Mouse (Mus musculus) ES-E14 (cell line): Measurements from ENCODE around the gene Clcnka. TPM values are rescaled to one million over a fixed set of nuclear protein-coding genes. Genes with fewer than 3 reads are reported as not detected.

Experiments
- DNase-seq: peaks from one replicate; pipeline ENCODE4 v3.0.0-alpha.2; 2013; ENCODE audit warnings: low read depth, low spot score
- H3K27ac ChIP-seq: 2 replicates; pipeline ENCODE4 v1.5.1; 2012; ENCODE audit warnings: low read depth, mild to moderate bottlenecking, low read length, moderate library complexity, mixed read lengths; ENCODE audit not compliant: poor library complexity, insufficient read depth, severe bottlenecking
- H3K36me3 ChIP-seq: 2 replicates; pipeline ENCODE4 v1.6.1; 2012; ENCODE audit warnings: mild to moderate bottlenecking, low read length, moderate library complexity, mixed read lengths; ENCODE audit not compliant: control insufficient read depth, poor library complexity, insufficient read depth, severe bottlenecking
- H3K4me1 ChIP-seq, 2 experiments: fragments of 150-350 bp in 1 of 2; sonication (generic) in 1 of 2; 2 replicates each; pipeline ENCODE4 v1.6.1; 2012; ENCODE audit warnings: low read length in 2 of 2, mild to moderate bottlenecking in 1 of 2, mixed read lengths in 1 of 2; ENCODE audit not compliant: control insufficient read depth in 2 of 2, insufficient read depth in 2 of 2, poor library complexity in 1 of 2
- H3K4me3 ChIP-seq, 2 experiments: fragments of 150-350 bp in 1 of 2; sonication (generic) in 1 of 2; 2 replicates each; pipeline ENCODE4 v1.5.1; 2012; ENCODE audit warnings: low read length in 2 of 2, low read depth in 1 of 2, mild to moderate bottlenecking in 1 of 2, mixed read lengths in 1 of 2; ENCODE audit not compliant: insufficient read depth in 1 of 2, poor library complexity in 1 of 2, severe bottlenecking in 1 of 2
- H3K9ac ChIP-seq: 2 replicates; pipeline ENCODE4 v1.6.1; 2012; ENCODE audit warnings: low read depth, mild to moderate bottlenecking, low read length, mixed read lengths; ENCODE audit not compliant: poor library complexity, insufficient read depth, severe bottlenecking
- H3K9me3 ChIP-seq: fragments of 150-350 bp; sonication (generic); 2 replicates; pipeline ENCODE4 v1.6.1; 2012; ENCODE audit warnings: low read depth, mild to moderate bottlenecking, low read length; ENCODE audit not compliant: control insufficient read depth, insufficient read depth
- CHD2 ChIP-seq: IDR thresholded peaks from 2 replicates; pipeline ENCODE4 v1.6.1; 2014; ENCODE audit warnings: mild to moderate bottlenecking, low read depth, low read length, inconsistent platforms
- HCFC1 ChIP-seq: IDR thresholded peaks from 2 replicates; pipeline ENCODE4 v1.6.1; 2012; ENCODE audit warnings: low read length, inconsistent platforms, borderline replicate concordance; ENCODE audit not compliant: insufficient read depth
- MAFK ChIP-seq: IDR thresholded peaks from 2 replicates; pipeline ENCODE4 v1.6.1; 2014; ENCODE audit warnings: mild to moderate bottlenecking, low read depth, low read length, inconsistent platforms; ENCODE audit not compliant: insufficient read depth
- ZC3H11A ChIP-seq: IDR thresholded peaks from 2 replicates; pipeline ENCODE4 v1.6.1; 2012; ENCODE audit warnings: low read depth, mild to moderate bottlenecking, inconsistent platforms, low read length, borderline replicate concordance
- ZNF384 ChIP-seq: IDR thresholded peaks from 2 replicates; pipeline ENCODE4 v1.6.1; 2012; ENCODE audit warnings: low read depth, low read length, inconsistent platforms
- in situ Hi-C, 2 experiments: fragments of 600-800 bp; cut with MboI; formaldehyde crosslinking; loops; one replicate each; pipeline ENCODE4 v1.15.1; 2025; ENCODE audit warnings: low sequenced_read_pairs in 2 of 2, inconsistent platforms in 1 of 2; ENCODE audit not compliant: unreplicated experiment in 2 of 2
- total RNA-seq: library from RNA; depleted of rRNA; stranded (reverse); fragments of 300-350 nt; gene quantifications from 2 replicates; pipeline ENCODE4 v1.2.3, GENCODE M21; 2012

Gene Clcnka
- total RNA-seq, 1 experiment: 0.62 TPM

DNA sequence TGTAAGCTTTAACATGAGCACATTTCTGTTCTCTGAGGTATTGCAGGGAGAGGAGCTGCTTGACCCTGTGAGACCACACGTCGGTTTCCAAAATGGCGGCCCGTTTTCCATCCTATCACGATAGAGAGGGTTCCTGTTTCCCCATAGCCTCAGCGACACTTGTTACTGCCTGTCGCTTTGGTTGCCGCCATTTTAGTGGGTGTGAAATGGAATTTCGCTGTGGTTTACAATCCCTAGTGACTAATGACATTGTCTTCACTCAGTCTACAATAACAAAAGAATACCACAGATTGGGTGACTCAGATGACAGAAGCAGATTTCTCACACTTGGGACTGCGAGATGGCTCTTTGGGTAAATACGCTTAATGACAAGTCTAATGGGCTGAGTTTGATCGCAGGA, 53.3 kb downstream of the Clcnka start:
- H3K9me3 ChIP-seq: no peaks in the 10 kb centered on the region
- no peaks in the 10 kb centered on the region for H3K36me3 ChIP-seq
- no peak overlapping the region for H3K9ac ChIP-seq
- in situ Hi-C loops: no loop called here
- no peak for DNase-seq
- H3K27ac ChIP-seq: no peak overlapping the region
- H3K4me3 ChIP-seq: no peak overlapping the region
- H3K4me1 ChIP-seq: peaks cover 2 to 11% of the 10 kb centered on the region in 2 experiments; a peak in 2 of 4 replicates
- TF ChIP-seq CHD2 (no peak), HCFC1 (no peak), ZNF384 (no peak), ZC3H11A (no peak), MAFK (no peak)

GRCm38 (mm10) chr4:141343515-141343914, 55.0 kb downstream of the Clcnka start:
- in situ Hi-C loops: no loop called here
- Histone ChIP-seq H3K36me3 (no peaks in the 10 kb centered on the region), H3K4me1 (peaks cover 13 to 23% of the 10 kb centered on the region in 2 experiments), H3K9me3 (no peaks in the 10 kb centered on the region), H3K4me3 (no peak overlapping the region), H3K9ac (no peak overlapping the region), H3K27ac (no peak overlapping the region)
- no peak for DNase-seq
- TF ChIP-seq HCFC1: no peak
- no peak for TF ChIP-seq ZC3H11A
- no peak for TF ChIP-seq MAFK
- TF ChIP-seq CHD2: no peak
- no peak for TF ChIP-seq ZNF384

DNA sequence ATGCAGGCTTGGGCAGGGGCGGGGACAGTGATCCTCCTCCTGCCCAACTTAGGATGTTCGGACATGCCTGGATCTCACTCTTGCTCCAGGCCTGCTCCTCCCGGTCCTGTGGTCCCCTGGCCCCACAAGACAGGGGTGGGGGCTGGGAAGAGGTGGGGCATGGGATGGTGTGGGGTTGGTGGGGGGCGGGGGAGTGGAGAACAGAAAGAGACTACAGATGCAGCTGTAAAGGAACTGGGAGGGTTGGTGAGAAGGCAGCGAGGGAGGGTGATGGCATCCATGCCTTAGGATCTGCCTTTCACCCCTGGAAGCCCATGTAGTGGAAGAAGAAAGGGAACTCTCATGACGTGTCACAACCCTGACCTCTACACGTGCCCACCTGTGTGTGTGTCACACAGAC, 57.0 kb downstream of the Clcnka start:
- no peak overlapping the region for H3K9ac ChIP-seq
- in situ Hi-C loops: no loop called here
- H3K9me3 ChIP-seq: no peaks in the 10 kb centered on the region
- TF ChIP-seq MAFK: no peak
- TF ChIP-seq CHD2: no peak
- TF ChIP-seq ZC3H11A: no peak
- TF ChIP-seq HCFC1: no peak
- no peak for TF ChIP-seq ZNF384
- peaks cover 13 to 26% of the 10 kb centered on the region in 2 experiments for H3K4me1 ChIP-seq
- H3K27ac ChIP-seq: no peak overlapping the region
- no peaks in the 10 kb centered on the region for H3K36me3 ChIP-seq
- no peak overlapping the region for H3K4me3 ChIP-seq
- no peak for DNase-seq

GRCm38 (mm10) chr4:141338853-141339252, 59.7 kb downstream of the Clcnka start:
- H3K4me1 ChIP-seq: peaks cover 13 to 43% of the 10 kb centered on the region in 2 experiments
- peak; percentile 75 for DNase-seq
- in situ Hi-C loops: no loop called here
- H3K36me3 ChIP-seq: no peaks in the 10 kb centered on the region
- H3K9ac ChIP-seq: no peak overlapping the region
- no peaks in the 10 kb centered on the region for H3K9me3 ChIP-seq
- no peak for TF ChIP-seq HCFC1
- TF ChIP-seq CHD2: no peak
- no peak for TF ChIP-seq MAFK
- no peak for TF ChIP-seq ZC3H11A
- no peak for TF ChIP-seq ZNF384
- H3K4me3 ChIP-seq: peak overlapping the region; percentile 5 to 47; a peak in 1 of 4 replicates
- H3K27ac ChIP-seq: no peak overlapping the region; the same call in 1 of the 2 replicates
